Mouse (Mus musculus) embryonic fibroblast, embryonic 13.5 days (primary cell): Measurements from ENCODE around the gene Amy2a1.

Experiments used
- CTCF ChIP-seq: IDR thresholded peaks from 2 replicates; pipeline ENCODE4 v1.5.1; 2011; ENCODE audit warnings: mild to moderate bottlenecking, control low read depth, low read length, moderate library complexity, borderline replicate concordance; ENCODE audit not compliant: insufficient read depth
- POLR2A ChIP-seq: IDR thresholded peaks from 2 replicates; pipeline ENCODE4 v1.6.1; 2011; ENCODE audit warnings: low read depth, mild to moderate bottlenecking, control low read depth, low read length, moderate library complexity

DNA sequence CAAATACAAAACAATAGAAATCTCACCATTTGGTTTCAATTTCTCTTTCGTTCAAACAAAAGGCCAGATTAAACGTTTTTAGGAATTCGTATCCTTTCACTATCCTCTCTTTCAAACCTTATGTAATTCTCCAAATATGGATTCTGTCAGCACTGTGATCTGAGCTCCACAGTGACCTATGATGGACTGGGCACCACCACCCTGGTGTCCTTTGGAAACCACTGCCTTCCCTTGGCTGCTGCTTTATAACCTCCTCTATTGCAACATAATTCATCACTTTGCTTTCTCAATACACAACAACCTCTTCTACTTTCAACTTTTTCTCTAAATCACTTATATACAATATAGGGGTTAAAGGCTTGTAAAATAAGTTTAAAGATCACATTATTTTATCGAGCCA is 42.4 kb upstream of the Amy2a1 start:
- TF ChIP-seq POLR2A (no peak), CTCF (no peak)
